Mouse (Mus musculus): ENCODE results near the gene Spock1. TPM values are rescaled to one million over a fixed set of nuclear protein-coding genes. Genes with fewer than 3 reads are reported as not detected.

The Spock1 gene
- polyA plus RNA-seq, 1 experiment, result 0.23 TPM

GRCm38 (mm10) chr13:57721524-57722279 is 186.4 kb downstream of the Spock1 start:
- Histone ChIP-seq H3K4me3 (ENCODE audit: low read depth, low read length) (no peak overlapping the region), H3K4me1 (ENCODE audit: control insufficient read depth, insufficient read depth, insufficient read length, low read length) (no peaks in the 10 kb centered on the region), H3K27me3 (ENCODE audit: control insufficient read depth, insufficient read depth, low read length) (no peaks in the 10 kb centered on the region), H3K27ac (ENCODE audit: insufficient read depth, low read depth, low read length) (no peak overlapping the region), H3K36me3 (ENCODE audit: control insufficient read depth, insufficient read depth, low read length) (no peaks in the 10 kb centered on the region)
- no peak for TF ChIP-seq CTCF (IDR thresholded peaks at IDR 0.05; ENCODE audit: extremely low read depth, insufficient read length, insufficient replicate concordance, low read depth, low read length)
- no peak for TF ChIP-seq POLR2A (IDR thresholded peaks at IDR 0.05; ENCODE audit: low read depth, low read length)
- 62% methylated on average over 20 of the region's 20 CpGs for WGBS

GRCm38 (mm10) chr13:57718087-57718486 is 190.0 kb downstream of the Spock1 start:
- TF ChIP-seq CTCF (IDR thresholded peaks at IDR 0.05; ENCODE audit: extremely low read depth, insufficient read length, insufficient replicate concordance, low read depth, low read length) (no peak), POLR2A (IDR thresholded peaks at IDR 0.05; ENCODE audit: low read depth, low read length) (no peak)
- 73% methylated on average over 5 of the region's 5 CpGs for WGBS
- Histone ChIP-seq H3K27ac (ENCODE audit: insufficient read depth, low read depth, low read length) (no peak overlapping the region), H3K27me3 (ENCODE audit: control insufficient read depth, insufficient read depth, low read length) (no peaks in the 10 kb centered on the region), H3K36me3 (ENCODE audit: control insufficient read depth, insufficient read depth, low read length) (no peaks in the 10 kb centered on the region), H3K4me1 (ENCODE audit: control insufficient read depth, insufficient read depth, insufficient read length, low read length) (no peaks in the 10 kb centered on the region), H3K4me3 (ENCODE audit: low read depth, low read length) (no peak overlapping the region)

DNA sequence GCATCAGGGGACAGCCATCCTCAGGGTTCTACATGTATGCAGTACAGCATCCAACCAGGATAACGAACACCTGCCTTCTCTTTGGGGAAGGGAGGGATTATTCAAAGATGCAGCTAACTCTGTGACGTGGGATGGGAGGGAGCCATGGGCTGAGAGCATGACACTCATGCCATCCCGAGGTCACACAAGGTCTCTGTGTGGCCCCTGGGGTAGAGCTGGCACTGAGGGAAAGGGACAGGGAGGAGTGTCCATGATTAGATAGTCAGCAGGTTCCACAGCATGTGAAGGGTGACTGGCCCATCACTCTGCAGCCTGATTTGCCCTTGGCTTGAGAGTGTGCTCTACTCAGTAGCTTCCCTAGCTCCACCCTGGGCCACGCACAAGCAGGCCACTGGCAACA is 195.2 kb downstream of the Spock1 start:
- no peak overlapping the region for H3K4me3 ChIP-seq (ENCODE audit: low read depth, low read length)
- TF ChIP-seq POLR2A (IDR thresholded peaks at IDR 0.05; ENCODE audit: low read depth, low read length) (no peak), CTCF (IDR thresholded peaks at IDR 0.05; ENCODE audit: extremely low read depth, insufficient read length, insufficient replicate concordance, low read depth, low read length) (no peak)
- no peaks in the 10 kb centered on the region for H3K27me3 ChIP-seq (ENCODE audit: control insufficient read depth, insufficient read depth, low read length)
- no peak overlapping the region for H3K27ac ChIP-seq (ENCODE audit: insufficient read depth, low read depth, low read length)
- no peaks in the 10 kb centered on the region for H3K4me1 ChIP-seq (ENCODE audit: control insufficient read depth, insufficient read depth, insufficient read length, low read length)
- H3K36me3 ChIP-seq (ENCODE audit: control insufficient read depth, insufficient read depth, low read length), result no peaks in the 10 kb centered on the region
- WGBS, result 78% methylated on average over 4 of the region's 4 CpGs

DNA sequence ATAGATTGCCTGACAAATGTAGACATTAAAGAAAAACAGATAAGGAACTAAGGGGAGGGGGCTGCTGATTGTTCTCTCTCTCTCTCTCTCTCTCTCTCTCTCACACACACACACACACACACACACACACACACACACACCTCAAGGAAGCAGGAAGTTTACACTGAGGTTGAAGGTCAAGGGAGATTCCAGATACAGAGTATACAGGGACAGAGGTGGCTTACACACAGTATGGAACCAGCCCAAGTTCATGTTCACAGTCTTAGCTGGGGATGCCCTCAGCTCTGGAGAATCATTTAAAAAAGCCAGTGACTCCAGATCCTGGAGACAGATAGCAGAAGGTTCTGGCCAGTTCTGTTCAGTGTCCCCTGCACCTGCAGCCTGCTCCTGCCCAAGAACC is 199.7 kb downstream of the Spock1 start:
- TF ChIP-seq POLR2A (IDR thresholded peaks at IDR 0.05; ENCODE audit: low read depth, low read length), result no peak
- no peak for TF ChIP-seq CTCF (IDR thresholded peaks at IDR 0.05; ENCODE audit: extremely low read depth, insufficient read length, insufficient replicate concordance, low read depth, low read length)
- Histone ChIP-seq H3K4me3 (ENCODE audit: low read depth, low read length) (no peak overlapping the region), H3K4me1 (ENCODE audit: control insufficient read depth, insufficient read depth, insufficient read length, low read length) (no peaks in the 10 kb centered on the region), H3K36me3 (ENCODE audit: control insufficient read depth, insufficient read depth, low read length) (no peaks in the 10 kb centered on the region), H3K27ac (ENCODE audit: insufficient read depth, low read depth, low read length) (no peak overlapping the region), H3K27me3 (ENCODE audit: control insufficient read depth, insufficient read depth, low read length) (no peaks in the 10 kb centered on the region)

- 85% methylated on average over 2 of the region's 2 CpGs for WGBS
- H3K4me1 ChIP-seq (ENCODE audit: control insufficient read depth, insufficient read depth, insufficient read length, low read length), result no peaks in the 10 kb centered on the region
- TF ChIP-seq CTCF (IDR thresholded peaks at IDR 0.05; ENCODE audit: extremely low read depth, insufficient read length, insufficient replicate concordance, low read depth, low read length), result no peak
- no peak for TF ChIP-seq POLR2A (IDR thresholded peaks at IDR 0.05; ENCODE audit: low read depth, low read length)
- H3K27ac ChIP-seq (ENCODE audit: insufficient read depth, low read depth, low read length), result no peak overlapping the region
- H3K27me3 ChIP-seq (ENCODE audit: control insufficient read depth, insufficient read depth, low read length), result no peaks in the 10 kb centered on the region
- H3K4me3 ChIP-seq (ENCODE audit: low read depth, low read length), result no peak overlapping the region
- no peaks in the 10 kb centered on the region for H3K36me3 ChIP-seq (ENCODE audit: control insufficient read depth, insufficient read depth, low read length)
These were observed 205.2 kb downstream of the Spock1 start for GRCm38 (mm10) chr13:57702966-57703365.

DNA sequence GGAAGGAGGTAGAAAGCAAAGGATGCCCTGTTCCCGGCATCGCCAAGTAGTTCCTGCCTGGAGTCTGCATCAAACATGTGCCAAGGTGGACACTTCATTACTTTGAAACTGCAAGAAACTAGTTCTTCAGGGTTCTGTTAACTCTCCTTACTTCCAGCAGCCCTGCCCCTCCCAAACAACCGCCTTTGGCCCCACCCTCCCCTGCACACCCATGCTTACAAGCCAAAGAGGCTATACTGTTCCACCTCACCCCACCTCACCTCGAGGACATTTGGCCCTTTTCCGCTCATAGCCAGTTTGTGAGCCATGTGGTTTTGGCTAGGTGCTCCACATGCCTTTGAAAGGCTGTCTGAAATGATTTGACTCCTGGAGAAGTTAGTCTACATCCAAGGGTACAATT is 211.4 kb downstream of the Spock1 start:
- Histone ChIP-seq H3K36me3 (ENCODE audit: control insufficient read depth, insufficient read depth, low read length) (no peaks in the 10 kb centered on the region), H3K27ac (ENCODE audit: insufficient read depth, low read depth, low read length) (no peak overlapping the region), H3K27me3 (ENCODE audit: control insufficient read depth, insufficient read depth, low read length) (no peaks in the 10 kb centered on the region), H3K4me1 (ENCODE audit: control insufficient read depth, insufficient read depth, insufficient read length, low read length) (no peaks in the 10 kb centered on the region), H3K4me3 (ENCODE audit: low read depth, low read length) (no peak overlapping the region)
- TF ChIP-seq POLR2A (IDR thresholded peaks at IDR 0.05; ENCODE audit: low read depth, low read length) (no peak), CTCF (IDR thresholded peaks at IDR 0.05; ENCODE audit: extremely low read depth, insufficient read length, insufficient replicate concordance, low read depth, low read length) (no peak)
- WGBS, result 58% methylated on average over 5 of the region's 5 CpGs

GRCm38 (mm10) chr13:57688926-57689325 is 219.2 kb downstream of the Spock1 start:
- no peak for TF ChIP-seq POLR2A (IDR thresholded peaks at IDR 0.05; ENCODE audit: low read depth, low read length)

More at GRCm38 (mm10) chr13:57688926-57689325, 219.2 kb downstream of the Spock1 start:
- WGBS, result 62% methylated on average over 5 of the region's 5 CpGs
- H3K36me3 ChIP-seq (ENCODE audit: control insufficient read depth, insufficient read depth, low read length), result no peaks in the 10 kb centered on the region
- H3K27ac ChIP-seq (ENCODE audit: insufficient read depth, low read depth, low read length), result no peak overlapping the region
- H3K4me1 ChIP-seq (ENCODE audit: control insufficient read depth, insufficient read depth, insufficient read length, low read length), result no peaks in the 10 kb centered on the region
- H3K27me3 ChIP-seq (ENCODE audit: control insufficient read depth, insufficient read depth, low read length), result no peaks in the 10 kb centered on the region
- H3K4me3 ChIP-seq (ENCODE audit: low read depth, low read length), result no peak overlapping the region

Measured in small intestine, adult 2 months (tissue).